Mouse (Mus musculus) brain, embryonic 14.5 days (tissue): ENCODE data around the gene Dot1l. TPM values are rescaled to one million over a fixed set of nuclear protein-coding genes. Genes with fewer than 3 reads are reported as not detected.

Source experiments
- DNase-seq: peaks from one replicate; pipeline ENCODE4 v3.0.0-alpha.2; 2011; ENCODE audit warnings: low read depth
- CTCF ChIP-seq: fragments of 200-500 bp; IDR thresholded peaks from 2 replicates; pipeline ENCODE4 v1.5.1; 2012; ENCODE audit warnings: inconsistent platforms, mild to moderate bottlenecking, moderate library complexity, borderline replicate concordance; ENCODE audit not compliant: insufficient read depth, insufficient read length; ENCODE audit errors: extremely low read depth
- POLR2A ChIP-seq: fragments of 200-500 bp; IDR thresholded peaks from 2 replicates; pipeline ENCODE4 v1.6.1; 2012; ENCODE audit warnings: mild to moderate bottlenecking, inconsistent platforms, borderline replicate concordance; ENCODE audit not compliant: poor library complexity, insufficient read depth, insufficient read length, severe bottlenecking; ENCODE audit errors: extremely low read depth
- polyA plus RNA-seq: library from polyadenylated mRNA; depleted of rRNA; stranded (reverse); fragments of >200 nt; gene quantifications from 2 replicates; pipeline ENCODE4 v1.2.3, GENCODE M21; 2012; rRNA removed

Dot1l gene
- 36.1 and 77.6 TPM in 2 replicates for polyA plus RNA-seq

DNA sequence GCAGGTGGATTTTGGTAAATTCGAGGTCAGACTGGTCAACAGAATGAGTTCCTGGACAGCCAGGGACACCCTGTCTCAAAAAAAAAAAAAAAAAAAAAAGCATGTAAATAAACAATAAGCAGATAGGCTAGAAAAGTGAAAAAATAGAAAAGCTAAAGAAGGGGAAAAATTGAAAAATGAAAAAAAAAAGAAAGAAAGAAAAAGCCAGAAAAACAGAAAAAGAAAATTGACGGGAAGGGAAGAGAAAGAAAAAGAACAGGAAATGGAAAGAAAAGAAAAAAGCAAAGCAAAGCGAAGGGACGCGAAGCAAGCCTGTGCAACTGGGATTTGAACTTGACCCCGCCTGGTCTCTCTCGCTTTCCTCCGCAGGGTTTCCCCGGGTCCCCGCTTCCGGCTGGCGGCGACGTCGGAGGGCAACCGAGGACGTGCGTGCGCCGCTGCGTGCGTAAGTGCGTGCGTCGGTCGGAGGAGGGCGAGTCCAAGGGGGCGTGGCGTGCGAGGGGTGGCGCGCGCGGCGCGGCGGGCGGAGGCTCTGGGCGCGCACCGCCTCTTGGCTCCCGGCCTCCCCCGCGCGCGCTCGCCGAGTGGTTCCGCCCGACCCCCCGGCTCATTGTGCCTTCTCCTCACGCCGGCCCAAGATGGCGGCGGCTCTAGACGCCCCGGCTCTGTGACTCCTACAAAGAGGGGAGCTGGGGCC, at the start of gene Dot1l:
TSS of gene Dot1l (plus strand) at position 613 of the 697 bp plus-strand sequence.
- TF ChIP-seq CTCF (no peak), POLR2A (peak; percentile 56; the same call in 1 of the 2 replicates)
- DNase-seq = peak; percentile 99

DNA sequence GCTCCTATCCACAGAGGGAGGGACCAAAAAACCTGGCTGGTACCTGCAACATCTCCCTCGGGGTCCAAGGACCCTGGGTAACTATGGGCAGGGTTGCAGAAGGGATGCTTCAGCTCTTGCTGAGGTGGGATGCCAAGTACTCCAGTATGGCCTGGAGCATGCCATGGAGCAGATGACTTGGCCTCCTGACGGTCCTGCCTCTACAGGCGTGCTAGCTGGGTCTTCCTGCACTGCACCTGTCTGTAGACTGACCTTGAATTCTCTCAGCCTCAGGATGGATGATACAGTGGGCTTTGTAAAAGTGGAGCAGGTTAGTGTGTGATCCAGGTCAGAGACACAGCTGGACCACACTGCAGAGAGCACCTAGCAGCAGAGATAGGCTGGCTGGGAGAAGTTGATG, 49.5 kb upstream of the Dot1l start:
- TF ChIP-seq POLR2A (no peak), CTCF (no peak)
- no peak for DNase-seq

DNA sequence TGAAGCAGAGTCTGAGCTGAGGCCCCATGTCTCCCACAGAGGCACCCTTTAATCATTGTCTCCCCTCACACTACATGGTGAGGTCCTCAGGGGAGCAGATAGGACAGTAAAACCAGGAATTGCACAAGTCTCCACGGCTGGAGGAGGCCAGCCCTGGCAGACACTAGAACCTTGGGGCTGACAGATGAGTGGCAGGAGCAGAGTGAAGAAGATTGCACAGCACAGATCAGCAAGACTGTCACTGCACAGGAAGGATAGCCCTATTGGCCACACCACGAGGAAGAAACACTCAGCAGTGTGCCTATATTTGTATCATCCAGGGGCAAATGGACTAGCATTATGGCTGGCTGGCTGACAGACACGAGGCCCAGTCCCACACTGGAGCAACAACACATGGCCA, 44.2 kb upstream of the Dot1l start:
- no peak for DNase-seq

DNA sequence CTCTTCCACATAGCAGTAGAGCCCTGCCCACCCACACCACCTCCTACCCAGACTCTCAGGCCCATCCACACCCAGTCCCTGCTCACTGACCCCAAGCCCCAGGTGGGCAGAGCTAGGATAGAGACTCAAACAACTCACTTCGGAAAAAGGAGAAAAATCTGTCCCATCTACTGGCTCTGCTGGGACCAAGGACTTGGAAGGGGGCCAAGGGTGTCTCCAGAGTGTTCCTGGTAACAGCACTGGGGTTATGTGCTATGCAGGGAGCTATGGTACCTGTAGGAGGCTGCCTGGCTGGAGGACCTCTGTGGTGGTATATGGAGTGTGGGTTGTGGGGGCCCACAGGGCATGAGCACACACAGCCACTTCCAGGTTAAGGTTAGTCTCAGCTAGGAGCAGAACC, 37.7 kb upstream of the Dot1l start:
- DNase-seq = no peak
- TF ChIP-seq CTCF (no peak), POLR2A (no peak)

More for the DNA sequence above, 44.2 kb upstream of the Dot1l start:
- TF ChIP-seq CTCF (no peak), POLR2A (no peak)

DNA sequence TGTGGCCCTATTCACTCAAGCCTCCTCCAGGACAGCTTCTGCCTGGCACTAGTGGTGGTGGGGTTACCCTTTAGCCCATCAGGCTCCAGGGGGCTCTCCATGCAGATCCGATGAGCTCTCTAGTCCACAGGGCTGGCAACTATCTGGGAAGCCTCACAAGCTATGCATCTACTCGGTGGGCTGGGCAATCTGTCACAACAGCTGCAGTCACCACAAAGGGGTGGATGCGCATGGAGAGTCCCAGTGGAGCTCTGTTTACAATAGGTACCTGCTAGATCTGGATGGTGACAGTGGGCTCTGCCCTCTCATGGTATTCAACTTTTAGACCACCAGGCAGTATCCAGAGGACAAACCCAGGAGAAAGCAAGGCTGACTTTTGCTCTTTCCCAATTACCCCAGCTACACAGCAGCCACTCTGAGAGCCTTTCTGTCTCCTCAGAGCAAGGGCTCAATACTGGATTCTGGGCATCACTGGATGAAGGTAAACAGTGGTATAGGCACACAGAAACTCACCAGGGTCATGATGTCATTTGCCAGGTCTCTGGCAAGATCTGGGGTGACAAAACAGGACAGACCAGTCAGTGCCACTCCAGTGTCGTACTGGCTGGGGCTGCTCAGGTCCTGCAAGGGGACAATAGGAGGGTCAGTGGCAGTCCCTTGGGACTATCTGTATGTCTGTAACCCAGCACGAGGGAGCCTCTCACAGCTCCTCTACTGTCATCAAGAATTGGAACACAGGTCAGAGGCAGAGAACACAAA, 27.5 kb upstream of the Dot1l start:
- DNase-seq = no peak
- TF ChIP-seq CTCF (no peak), POLR2A (no peak)

DNA sequence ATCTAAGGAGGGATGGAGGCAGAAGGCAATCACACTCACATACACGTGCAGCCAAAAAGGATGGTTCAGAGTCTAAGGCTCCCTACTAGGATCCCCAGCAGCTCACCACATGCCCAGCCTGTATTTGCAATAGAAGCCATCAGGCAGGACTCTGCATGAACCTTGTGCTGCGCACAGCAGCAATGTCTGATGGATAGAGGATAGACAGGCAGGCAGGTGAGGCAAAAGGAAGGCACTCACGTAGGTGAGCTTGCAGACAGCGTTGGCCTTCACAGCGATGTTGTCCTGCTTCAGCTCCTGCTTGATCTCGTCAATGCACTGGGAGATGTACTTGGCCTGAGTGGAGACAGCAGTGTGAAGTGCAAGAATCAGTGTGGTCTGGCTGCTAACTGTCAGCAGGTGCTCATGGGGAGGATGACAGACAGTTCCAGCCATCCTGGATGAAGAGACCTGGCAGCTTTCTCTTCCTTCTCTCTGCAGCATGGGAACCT, 22.4 kb upstream of the Dot1l start:
- DNase-seq = no peak
- TF ChIP-seq POLR2A (no peak), CTCF (no peak)

DNA sequence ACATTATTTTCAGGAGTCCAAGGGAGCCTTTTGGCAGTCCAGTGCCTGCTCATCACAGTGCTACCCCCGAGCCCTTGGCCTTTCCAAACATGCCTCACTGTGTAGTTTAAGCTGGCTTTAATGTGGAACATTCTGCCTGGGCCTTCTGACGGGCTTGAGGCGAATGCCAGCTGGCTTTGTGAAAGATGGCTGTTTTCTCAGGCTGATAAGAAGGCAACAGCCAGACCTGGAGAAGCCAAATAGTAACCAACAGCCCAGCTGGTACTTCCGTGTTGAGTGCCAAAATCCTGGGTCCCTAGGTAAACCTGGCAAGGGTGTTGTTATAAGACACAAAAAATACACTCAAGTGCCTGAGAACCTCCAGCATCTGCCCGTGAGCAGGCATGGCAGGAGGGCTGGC, 18.3 kb upstream of the Dot1l start:
- peak; percentile 61 for DNase-seq
- no peak for TF ChIP-seq CTCF
- no peak for TF ChIP-seq POLR2A

DNA sequence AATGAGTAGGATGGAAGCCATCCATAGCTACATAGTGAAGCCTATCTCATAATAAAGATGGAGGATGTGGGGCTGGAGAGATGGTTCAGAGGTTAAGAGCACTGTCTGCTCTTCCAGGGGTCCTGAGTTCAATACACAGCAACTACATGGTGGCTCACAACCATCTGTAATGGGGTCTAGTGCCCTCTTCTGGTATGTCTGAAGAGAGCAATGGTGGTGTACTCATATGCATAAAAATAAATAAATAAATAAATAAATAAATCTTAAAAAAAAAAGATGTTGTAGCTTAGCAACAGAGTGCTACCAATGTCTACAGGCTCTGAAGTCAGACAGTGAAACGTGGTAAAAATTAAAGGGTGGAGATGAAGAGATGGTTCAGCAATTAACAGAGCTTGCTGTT, 16.3 kb upstream of the Dot1l start:
- DNase-seq = no peak
- TF ChIP-seq CTCF (peak; percentile 7; the same call in 1 of the 2 replicates), POLR2A (no peak)

DNA sequence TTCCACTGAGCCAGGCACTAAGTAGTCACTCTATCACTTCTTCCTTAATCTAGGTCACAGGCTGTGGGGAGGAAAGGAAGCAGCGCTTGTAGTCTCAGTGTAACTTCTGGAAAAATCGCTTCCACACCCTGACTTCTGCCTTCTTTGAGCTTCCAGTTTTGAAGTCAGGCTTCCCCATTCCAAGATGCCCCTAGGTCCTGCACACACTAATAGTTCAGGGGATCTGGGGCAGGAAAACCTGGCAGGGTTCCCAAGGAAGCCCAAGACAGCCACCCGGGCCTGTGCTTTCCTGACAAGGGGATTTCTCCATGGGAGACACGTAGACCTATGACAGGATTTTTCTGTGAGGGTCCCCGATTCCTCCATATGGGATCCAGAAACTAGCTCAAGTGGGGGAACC, 13.9 kb upstream of the Dot1l start:
- DNase-seq = no peak
- TF ChIP-seq CTCF (no peak), POLR2A (no peak)

DNA sequence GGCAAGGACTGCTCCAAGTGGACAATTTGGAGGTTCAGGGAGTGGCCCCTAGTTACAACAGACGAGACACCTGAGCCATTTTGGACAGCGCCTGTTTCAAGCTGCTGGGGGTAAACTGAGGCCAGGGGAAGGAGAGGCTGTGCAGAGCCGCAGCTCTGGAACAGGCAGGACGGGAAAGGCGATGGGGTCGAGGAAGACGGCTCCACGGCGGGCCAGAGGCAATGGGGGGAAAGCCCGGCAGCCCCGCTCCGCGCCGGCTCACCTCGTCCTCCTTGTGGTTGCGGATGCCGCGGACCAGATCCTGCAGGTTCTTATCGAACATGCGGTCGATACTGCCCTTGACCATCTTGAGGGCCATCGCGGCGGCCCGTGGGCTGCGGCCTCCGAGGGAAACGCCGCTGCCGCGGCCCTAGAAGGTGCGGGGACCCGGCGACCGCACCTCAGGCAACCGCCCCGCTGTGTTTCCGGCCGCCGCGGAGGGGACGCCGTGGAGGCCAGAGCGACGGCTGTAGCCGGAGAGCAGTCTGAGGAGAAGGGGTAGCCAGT, 13.3 kb upstream of the Dot1l start:
- no peak for DNase-seq
- TF ChIP-seq POLR2A (no peak), CTCF (no peak)
